Mouse (Mus musculus): ENCODE measurements around the gene Metap1. TPM values are rescaled to one million over a fixed set of nuclear protein-coding genes. Genes with fewer than 3 reads are reported as not detected.

Metap1 gene
- total and polyA plus RNA-seq, 3 experiments: 57.4 to 96.3 (median 71.0) TPM

DNA sequence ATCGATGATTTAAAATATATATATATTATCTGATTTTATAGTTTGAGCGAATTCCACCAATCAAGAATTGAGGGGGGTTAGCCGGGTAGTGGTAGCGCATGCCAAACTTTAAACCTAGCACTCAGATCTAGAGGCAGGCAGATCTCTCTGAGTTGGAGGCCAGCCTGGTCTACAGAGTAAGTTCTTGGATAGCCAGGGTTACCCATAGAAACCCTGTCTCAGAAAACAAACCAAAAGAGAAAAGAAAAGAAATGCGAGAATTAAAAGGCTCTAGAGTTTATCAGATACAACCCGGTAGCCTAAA lies 671 bp upstream of the Metap1 start:
- H3K4me1 ChIP-seq (ENCODE audit: control insufficient read depth in 1 of 2, insufficient read depth in 2 of 2, low read length in 2 of 2): peaks cover 3 to 10% of the 10 kb centered on the region in 2 experiments; a peak in 2 of 4 replicates
- peaks cover 35% of the 10 kb centered on the region for H3K79me2 ChIP-seq (ENCODE audit: control insufficient read depth, insufficient read depth, low read length, poor library complexity)
- H3K36me3 ChIP-seq (ENCODE audit: control insufficient read depth in 1 of 2, insufficient read depth in 2 of 2, low read length in 2 of 2): peaks cover 8 to 20% of the 10 kb centered on the region in 2 experiments
- peak overlapping the region; percentile 89 to 92 for H3K4me3 ChIP-seq (ENCODE audit: control insufficient read depth in 1 of 2, insufficient read depth in 1 of 2, low read depth in 2 of 2, low read length in 2 of 2)
- H3K9ac ChIP-seq (ENCODE audit: control insufficient read depth, low read depth, low read length, poor library complexity, severe bottlenecking): peak overlapping the region; percentile 98
- DNase-seq (ENCODE audit: low read depth, low spot score): peak; percentile 64
- no peaks in the 10 kb centered on the region for H3K27me3 ChIP-seq (ENCODE audit: control insufficient read depth in 1 of 2, insufficient read depth in 2 of 2, low read length in 2 of 2)
- TF ChIP-seq TAL1 (IDR thresholded peaks at IDR 0.05; ENCODE audit: low read length): no peak
- TF ChIP-seq ZKSCAN1 (IDR thresholded peaks at IDR 0.05; ENCODE audit: low read depth, low read length): no peak
- TF ChIP-seq ZNF384 (IDR thresholded peaks at IDR 0.05; ENCODE audit: low read depth, low read length): no peak; the same call in 1 of the 2 replicates
- no peak for TF ChIP-seq ZMIZ1 (IDR thresholded peaks at IDR 0.05; ENCODE audit: low read depth, low read length)
- TF ChIP-seq GATA1 (IDR thresholded peaks at IDR 0.05; ENCODE audit: low read depth, low read length): no peak; the same call in 1 of the 2 replicates
- 0 out of 2 replicates have a peak, but pooled peaks have one; percentile 3 for TF ChIP-seq HCFC1 (IDR thresholded peaks at IDR 0.05; ENCODE audit: low read depth, low read length)
- no peak for TF ChIP-seq SMC3 (IDR thresholded peaks at IDR 0.05; ENCODE audit: low read depth, low read length)
- TF ChIP-seq POLR2AphosphoS5 (IDR thresholded peaks at IDR 0.05; ENCODE audit: borderline replicate concordance, low read depth, low read length): no peak
- peak; percentile 7; the same call in 1 of the 2 replicates for TF ChIP-seq SIN3A (IDR thresholded peaks at IDR 0.05; ENCODE audit: low read length)
- no peak for TF ChIP-seq MAFK (IDR thresholded peaks at IDR 0.05; ENCODE audit: borderline replicate concordance, low read depth, low read length)
- peak; percentile 4; the same call in 1 of the 2 replicates for TF ChIP-seq RCOR1 (IDR thresholded peaks at IDR 0.05; ENCODE audit: low read depth, low read length)
- TF ChIP-seq NRF1 (IDR thresholded peaks at IDR 0.05; ENCODE audit: insufficient read depth, low read depth, low read length, poor library complexity, severe bottlenecking): no peak
- H3K27ac ChIP-seq (ENCODE audit: control insufficient read depth, low read depth, low read length): peak overlapping the region; percentile 98
- H3K9me3 ChIP-seq (replicated peaks; ENCODE audit: insufficient read depth, low read length): no peaks in the 10 kb centered on the region

DNA sequence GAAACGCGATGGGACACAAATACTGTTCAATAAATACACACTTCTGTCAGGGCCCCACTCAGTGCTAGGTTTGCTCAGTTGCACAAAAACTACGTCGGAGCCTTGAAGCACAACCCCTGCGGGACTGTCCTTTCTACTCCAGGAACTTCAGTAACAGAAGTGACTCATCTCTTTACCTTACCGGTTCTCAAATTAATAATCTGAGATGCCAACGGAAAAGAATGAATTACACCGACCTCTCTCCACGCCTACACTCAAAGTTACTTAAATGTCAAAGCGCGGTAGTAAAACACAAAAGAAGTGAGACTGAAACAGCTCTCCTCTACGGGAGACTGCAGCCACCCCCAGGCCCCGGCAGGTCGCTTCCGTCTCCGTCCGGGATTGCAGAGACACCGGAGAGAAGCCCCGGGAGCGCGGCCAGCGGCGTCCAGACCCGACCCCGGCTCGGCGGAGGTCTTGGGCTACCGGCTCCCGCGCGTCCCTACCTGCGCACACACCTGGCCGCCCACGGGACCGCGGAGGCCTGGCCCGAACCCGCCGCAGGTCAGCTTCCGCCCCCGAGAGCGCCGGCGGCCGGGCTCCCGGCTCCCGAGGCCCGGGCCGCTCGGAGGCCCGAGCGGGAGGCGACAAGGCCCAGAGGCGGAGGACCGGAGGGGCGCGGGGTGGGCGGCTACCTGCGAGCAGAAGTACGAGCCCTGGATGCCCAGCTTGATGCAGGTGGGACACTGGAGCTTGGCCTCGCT lies 560 bp downstream of the Metap1 start:
- Histone ChIP-seq H3K4me3 (ENCODE audit: control insufficient read depth in 1 of 2, insufficient read depth in 1 of 2, low read depth in 2 of 2, low read length in 2 of 2) (peak overlapping the region; percentile 76), H3K27me3 (ENCODE audit: control insufficient read depth in 1 of 2, insufficient read depth in 2 of 2, low read length in 2 of 2) (no peaks in the 10 kb centered on the region), H3K27ac (ENCODE audit: control insufficient read depth, low read depth, low read length) (peak overlapping the region; percentile 81), H3K36me3 (ENCODE audit: control insufficient read depth in 1 of 2, insufficient read depth in 2 of 2, low read length in 2 of 2) (peaks cover 10 to 18% of the 10 kb centered on the region in 2 experiments), H3K9ac (ENCODE audit: control insufficient read depth, low read depth, low read length, poor library complexity, severe bottlenecking) (peak overlapping the region; percentile 98), H3K9me3 (replicated peaks; ENCODE audit: insufficient read depth, low read length) (no peaks in the 10 kb centered on the region), H3K4me1 (ENCODE audit: control insufficient read depth in 1 of 2, insufficient read depth in 2 of 2, low read length in 2 of 2) (peaks cover under 1 to 8% of the 10 kb centered on the region in 2 experiments; a peak in 2 of 4 replicates), H3K79me2 (ENCODE audit: control insufficient read depth, insufficient read depth, low read length, poor library complexity) (peaks cover 43% of the 10 kb centered on the region)
- peak; percentile 69 for DNase-seq (ENCODE audit: low read depth, low spot score)
- TF ChIP-seq USF1 (IDR thresholded peaks at IDR 0.05; ENCODE audit: low read depth, low read length) (no peak), MAFK (IDR thresholded peaks at IDR 0.05; ENCODE audit: borderline replicate concordance, low read depth, low read length) (no peak), GATA1 (IDR thresholded peaks at IDR 0.05; ENCODE audit: low read depth, low read length) (no peak), SIN3A (IDR thresholded peaks at IDR 0.05; ENCODE audit: low read length) (peak; percentile 56), RCOR1 (IDR thresholded peaks at IDR 0.05; ENCODE audit: low read depth, low read length) (no peak), ZMIZ1 (IDR thresholded peaks at IDR 0.05; ENCODE audit: low read depth, low read length) (no peak), UBTF (IDR thresholded peaks at IDR 0.05; ENCODE audit: borderline replicate concordance, insufficient read depth, low read depth, low read length) (peak; percentile 75), ETS1 (IDR thresholded peaks at IDR 0.05; ENCODE audit: low read depth, low read length) (no peak), ZC3H11A (IDR thresholded peaks at IDR 0.05; ENCODE audit: low read depth, low read length) (no peak), POLR2AphosphoS2 (IDR thresholded peaks at IDR 0.05; ENCODE audit: low read length) (no peak), TBP (IDR thresholded peaks at IDR 0.05; ENCODE audit: low read depth, low read length) (0 out of 2 replicates have a peak, but pooled peaks have one; percentile 39), MXI1 (IDR thresholded peaks at IDR 0.05; ENCODE audit: low read depth, low read length) (peak; percentile 31; the same call in 1 of the 2 replicates), HCFC1 (IDR thresholded peaks at IDR 0.05; ENCODE audit: low read depth, low read length) (peak; percentile 1; the same call in 1 of the 2 replicates), TAL1 (IDR thresholded peaks at IDR 0.05; ENCODE audit: low read length) (no peak), CHD1 (IDR thresholded peaks at IDR 0.05; ENCODE audit: low read depth, low read length) (peak; percentile 52; the same call in 1 of the 2 replicates), E2F4 (IDR thresholded peaks at IDR 0.05; ENCODE audit: borderline replicate concordance, low read depth, low read length) (no peak)

Data from MEL (cell line).